Mouse (Mus musculus): Measurements from ENCODE around the gene Morc3. TPM values are rescaled to one million over a fixed set of nuclear protein-coding genes. Genes with fewer than 3 reads are reported as not detected.

The Morc3 gene
- total RNA-seq (2022): 10 to 100 TPM; 27.7 to 34.8 (median 29.4) TPM

GRCm38 (mm10) chr16:93831627-93832395, at the start of gene Morc3:
Gene Morc3 (plus strand): TSS chr16:93832121.
- peak; percentile 98 to 99 for DNase-seq (ENCODE audit: low spot score in 2 of 2)

- no peak for DNase-seq (ENCODE audit: low spot score in 2 of 2)
Observed at GRCm38 (mm10) chr16:93784175-93784574, 47.7 kb upstream of the Morc3 start.

GRCm38 (mm10) chr16:93785805-93786204, 46.1 kb upstream of the Morc3 start:
- DNase-seq (ENCODE audit: low spot score in 2 of 2): no peak

GRCm38 (mm10) chr16:93788388-93788787, 43.5 kb upstream of the Morc3 start:
- DNase-seq (ENCODE audit: low spot score in 2 of 2): no peak

GRCm38 (mm10) chr16:93788881-93789280, 43.0 kb upstream of the Morc3 start:
- no peak for DNase-seq (ENCODE audit: low spot score in 2 of 2)

GRCm38 (mm10) chr16:93789971-93790755, 41.8 kb upstream of the Morc3 start:
- DNase-seq (ENCODE audit: low spot score in 2 of 2): no peak

GRCm38 (mm10) chr16:93792981-93793630, 38.8 kb upstream of the Morc3 start:
- DNase-seq (ENCODE audit: low spot score in 2 of 2): no peak

GRCm38 (mm10) chr16:93794845-93795244, 37.1 kb upstream of the Morc3 start:
- no peak for DNase-seq (ENCODE audit: low spot score in 2 of 2)

- no peak for DNase-seq (ENCODE audit: low spot score in 2 of 2)
Observed at GRCm38 (mm10) chr16:93795391-93795790, 36.5 kb upstream of the Morc3 start.

- no peak for DNase-seq (ENCODE audit: low spot score in 2 of 2)
Observed at GRCm38 (mm10) chr16:93797021-93797840, 34.7 kb upstream of the Morc3 start.

GRCm38 (mm10) chr16:93797841-93798492, 34.0 kb upstream of the Morc3 start:
- peak in 1 of 2 experiments; percentile 48 for DNase-seq (ENCODE audit: low spot score in 2 of 2)

GRCm38 (mm10) chr16:93798623-93799022, 33.3 kb upstream of the Morc3 start:
- no peak for DNase-seq (ENCODE audit: low spot score in 2 of 2)

- no peak for DNase-seq (ENCODE audit: low spot score in 2 of 2)
Observed at GRCm38 (mm10) chr16:93799071-93799470, 32.9 kb upstream of the Morc3 start.

GRCm38 (mm10) chr16:93799936-93800335, 32.0 kb upstream of the Morc3 start:
- no peak for DNase-seq (ENCODE audit: low spot score in 2 of 2)

GRCm38 (mm10) chr16:93807167-93807566, 24.8 kb upstream of the Morc3 start:
- DNase-seq (ENCODE audit: low spot score in 2 of 2): no peak

GRCm38 (mm10) chr16:93807961-93808554, 23.9 kb upstream of the Morc3 start:
- no peak for DNase-seq (ENCODE audit: low spot score in 2 of 2)

- DNase-seq (ENCODE audit: low spot score in 2 of 2): no peak
Observed at GRCm38 (mm10) chr16:93815856-93816736, 15.8 kb upstream of the Morc3 start.

GRCm38 (mm10) chr16:93816861-93817260, 15.1 kb upstream of the Morc3 start:
- DNase-seq (ENCODE audit: low spot score in 2 of 2): no peak

GRCm38 (mm10) chr16:93817371-93817770, 14.6 kb upstream of the Morc3 start:
- DNase-seq (ENCODE audit: low spot score in 2 of 2): no peak
